Mouse (Mus musculus) heart, embryonic 12.5 days (tissue): ENCODE data around the gene Mical3. TPM values are rescaled to one million over a fixed set of nuclear protein-coding genes. Genes with fewer than 3 reads are reported as not detected.

Source experiments
- ATAC-seq: fragments of 200-750 bp; cut with Nextera tagmentation; 2 replicates; pipeline ENCODE4 v1.8.0; 2017; ENCODE audit warnings: moderate TSS enrichment, moderate library complexity; ENCODE audit not compliant: insufficient number of reproducible peaks, low FRiP score
- H3K27ac ChIP-seq: fragments of 300-500 bp; sonication (generic); 2 replicates; pipeline ENCODE4 v1.5.1; 2016; ENCODE audit warnings: mild to moderate bottlenecking, moderate library complexity; ENCODE audit not compliant: poor library complexity, severe bottlenecking
- H3K27me3 ChIP-seq: fragments of 300-500 bp; sonication (generic); replicated peaks from 2 replicates; pipeline ENCODE4 v1.6.1; 2016; ENCODE audit warnings: mild to moderate bottlenecking, moderate library complexity
- H3K36me3 ChIP-seq: fragments of 300-500 bp; sonication (generic); 2 replicates; pipeline ENCODE4 v1.6.1; 2016; ENCODE audit warnings: mild to moderate bottlenecking, moderate library complexity
- H3K4me1 ChIP-seq: fragments of 300-500 bp; sonication (generic); replicated peaks from 2 replicates; pipeline ENCODE4 v1.6.1; 2016; ENCODE audit warnings: mild to moderate bottlenecking
- H3K4me2 ChIP-seq: fragments of 300-500 bp; sonication (generic); 2 replicates; pipeline ENCODE4 v1.6.1; 2016; ENCODE audit warnings: mild to moderate bottlenecking, moderate library complexity
- H3K4me3 ChIP-seq: fragments of 300-500 bp; sonication (generic); 2 replicates; pipeline ENCODE4 v1.5.1; 2016; ENCODE audit warnings: mild to moderate bottlenecking
- H3K9ac ChIP-seq: fragments of 300-500 bp; sonication (generic); 2 replicates; pipeline ENCODE4 v1.6.1; 2016; ENCODE audit warnings: mild to moderate bottlenecking, moderate library complexity
- H3K9me3 ChIP-seq: fragments of 300-500 bp; sonication (generic); replicated peaks from 2 replicates; pipeline ENCODE4 v1.6.1; 2016; ENCODE audit warnings: mild to moderate bottlenecking, moderate library complexity
- WGBS: fragments of 180-500 bp; shearing (Covaris S2); methylation state at CpG from one replicate; pipeline ENCODE4 v1.1.7; 2016; 5-methylcytosine and 5-hydroxymethylcytosine counted together
- polyA plus RNA-seq: library from polyadenylated mRNA; unstranded; fragments of >200 nt; fragmentation: Nextera tagmentation; extraction: Ambion mirVana; gene quantifications from 2 replicates; pipeline ENCODE4 v1.2.1, GENCODE M21; 2016

Gene Mical3
- polyA plus RNA-seq, 1 experiment from 2014 or later, result 37.4 TPM

GRCm38 (mm10) chr6:121028514-121028913 is 102.3 kb downstream of the Mical3 start:
- H3K27me3 ChIP-seq, result no peaks in the 10 kb centered on the region

GRCm38 (mm10) chr6:121027314-121027713 is 103.5 kb downstream of the Mical3 start:
- H3K9me3 ChIP-seq, result no peaks in the 10 kb centered on the region
- no peak overlapping the region for H3K4me2 ChIP-seq
- no peak overlapping the region for H3K27ac ChIP-seq
- H3K4me3 ChIP-seq, result no peak overlapping the region
- peaks cover 93% of the 10 kb centered on the region for H3K36me3 ChIP-seq
- 48% methylated on average over 5 of the region's 5 CpGs for WGBS
- H3K9ac ChIP-seq, result peak overlapping the region; percentile 24; the same call in 1 of the 2 replicates
- no peak for ATAC-seq
- no peaks in the 10 kb centered on the region for H3K27me3 ChIP-seq
- H3K4me1 ChIP-seq, result peaks cover 16% of the 10 kb centered on the region

More at GRCm38 (mm10) chr6:121028514-121028913, 102.3 kb downstream of the Mical3 start:
- no peak for ATAC-seq
- no peak overlapping the region for H3K9ac ChIP-seq
- WGBS, result 93% methylated on average over 8 of the region's 8 CpGs
- no peak overlapping the region for H3K27ac ChIP-seq
- H3K4me2 ChIP-seq, result no peak overlapping the region
- peaks cover 3% of the 10 kb centered on the region; the same call in 1 of the 2 replicates for H3K9me3 ChIP-seq
- H3K4me1 ChIP-seq, result peaks cover 16% of the 10 kb centered on the region
- no peak overlapping the region for H3K4me3 ChIP-seq
- peaks cover 93% of the 10 kb centered on the region for H3K36me3 ChIP-seq

DNA sequence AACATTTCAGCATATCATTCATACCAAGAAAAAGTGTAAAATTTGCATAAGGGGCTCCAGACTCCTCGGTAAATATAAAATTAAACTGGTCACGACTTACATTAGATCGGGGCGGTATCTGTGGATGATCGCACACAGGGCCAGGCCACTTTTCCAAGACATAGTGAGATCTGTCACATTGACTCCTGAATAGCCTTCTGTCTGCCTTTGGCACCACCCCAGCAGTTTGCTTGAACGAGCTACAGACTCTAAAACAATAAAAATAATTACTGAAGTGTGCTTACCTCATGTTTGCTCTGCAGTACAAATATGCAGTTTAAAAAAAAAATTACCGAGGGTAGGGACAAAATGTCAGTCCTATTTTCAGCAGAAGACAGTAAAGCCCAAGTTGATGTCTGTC is 103.9 kb downstream of the Mical3 start:
- 81% methylated on average over 7 of the region's 7 CpGs for WGBS
- Histone ChIP-seq H3K4me3 (no peak overlapping the region), H3K4me1 (peaks cover 16% of the 10 kb centered on the region), H3K36me3 (peaks cover 93% of the 10 kb centered on the region), H3K4me2 (no peak overlapping the region), H3K27me3 (no peaks in the 10 kb centered on the region), H3K27ac (no peak overlapping the region), H3K9me3 (no peaks in the 10 kb centered on the region), H3K9ac (no peak overlapping the region)
- ATAC-seq, result no peak

GRCm38 (mm10) chr6:121026019-121026584 is 104.7 kb downstream of the Mical3 start:
- peaks cover 16% of the 10 kb centered on the region for H3K4me1 ChIP-seq
- no peak overlapping the region for H3K9ac ChIP-seq
- H3K9me3 ChIP-seq, result no peaks in the 10 kb centered on the region
- no peaks in the 10 kb centered on the region for H3K27me3 ChIP-seq
- no peak for ATAC-seq
- no peak overlapping the region for H3K27ac ChIP-seq
- WGBS, result 70% methylated on average over 10 of the region's 10 CpGs
- H3K36me3 ChIP-seq, result peaks cover 93% of the 10 kb centered on the region
- H3K4me3 ChIP-seq, result no peak overlapping the region
- H3K4me2 ChIP-seq, result no peak overlapping the region

GRCm38 (mm10) chr6:121018147-121018546 is 112.7 kb downstream of the Mical3 start:
- ATAC-seq, result no peak
- Histone ChIP-seq H3K4me1 (peaks cover 12% of the 10 kb centered on the region; the same call in 1 of the 2 replicates), H3K4me2 (no peak overlapping the region), H3K9me3 (no peaks in the 10 kb centered on the region), H3K9ac (no peak overlapping the region), H3K27me3 (no peaks in the 10 kb centered on the region), H3K27ac (no peak overlapping the region), H3K4me3 (no peak overlapping the region), H3K36me3 (peaks cover 87% of the 10 kb centered on the region)
- WGBS, result 94% methylated on average over 4 of the region's 4 CpGs

DNA sequence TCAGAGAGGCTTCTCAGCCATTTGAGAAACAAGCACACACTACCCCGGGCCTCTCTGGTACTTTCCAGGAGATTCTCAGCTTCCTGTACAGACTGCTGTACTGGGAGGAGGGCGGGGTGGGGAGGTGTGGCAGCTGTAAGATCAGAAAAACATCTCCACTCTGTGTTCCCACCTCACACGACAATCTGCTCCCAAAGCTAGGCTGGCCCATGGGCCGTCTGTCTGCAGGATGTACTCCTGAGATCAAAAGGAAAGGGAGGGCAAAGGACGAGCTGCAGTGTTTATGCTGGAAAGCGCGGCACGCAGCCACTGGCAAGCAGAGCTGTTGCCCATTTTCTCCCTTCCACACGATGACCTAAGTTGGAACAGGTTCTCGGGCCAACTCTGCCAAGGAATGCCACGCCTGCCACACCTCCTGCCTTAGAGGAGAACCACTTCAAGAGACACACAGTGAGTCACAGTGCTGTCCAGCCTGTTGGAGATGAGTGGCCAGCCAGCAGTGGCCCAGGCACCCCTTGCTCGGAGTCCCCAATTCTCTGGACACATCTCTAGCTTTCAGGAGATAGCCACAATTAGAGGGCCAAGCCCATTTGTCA is 113.3 kb downstream of the Mical3 start:
- no peak for ATAC-seq
- Histone ChIP-seq H3K4me1 (peaks cover 12% of the 10 kb centered on the region; the same call in 1 of the 2 replicates), H3K27ac (no peak overlapping the region), H3K27me3 (no peaks in the 10 kb centered on the region), H3K9me3 (no peaks in the 10 kb centered on the region), H3K4me3 (no peak overlapping the region), H3K9ac (no peak overlapping the region), H3K36me3 (peaks cover 87% of the 10 kb centered on the region), H3K4me2 (no peak overlapping the region)
- 60% methylated on average over 12 of the region's 12 CpGs for WGBS

GRCm38 (mm10) chr6:121016097-121016496 is 114.7 kb downstream of the Mical3 start:
- no peaks in the 10 kb centered on the region for H3K9me3 ChIP-seq
- no peak overlapping the region for H3K27ac ChIP-seq
- H3K4me1 ChIP-seq, result peaks cover 12% of the 10 kb centered on the region; the same call in 1 of the 2 replicates
- no peak overlapping the region for H3K4me2 ChIP-seq
- ATAC-seq, result no peak
- H3K4me3 ChIP-seq, result no peak overlapping the region
- H3K27me3 ChIP-seq, result no peaks in the 10 kb centered on the region
- H3K36me3 ChIP-seq, result peaks cover 85% of the 10 kb centered on the region
- no peak overlapping the region for H3K9ac ChIP-seq
- WGBS, result 92% methylated on average over 5 of the region's 5 CpGs

DNA sequence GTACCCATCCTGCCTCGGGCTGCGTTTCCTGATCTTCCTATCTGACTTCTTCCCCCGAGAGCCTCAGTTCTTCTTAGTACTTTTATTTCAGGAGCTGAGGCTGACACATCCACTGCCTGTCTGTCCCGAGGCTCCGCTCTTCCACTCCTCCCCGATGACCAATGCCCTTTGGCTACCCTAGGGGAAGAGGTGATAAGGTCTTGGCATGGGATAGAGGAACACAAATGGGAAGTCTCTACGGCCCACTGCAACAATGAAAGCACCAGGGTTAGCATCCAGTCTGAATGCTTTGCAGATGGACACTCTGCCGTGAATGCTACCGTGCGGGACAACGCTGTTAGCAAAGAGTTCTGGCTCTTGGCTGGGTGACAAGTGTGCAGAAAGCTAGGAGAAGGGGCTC is 116.5 kb downstream of the Mical3 start:
- Histone ChIP-seq H3K4me3 (no peak overlapping the region), H3K36me3 (peaks cover 84% of the 10 kb centered on the region), H3K9me3 (no peaks in the 10 kb centered on the region), H3K4me1 (peaks cover 12% of the 10 kb centered on the region; the same call in 1 of the 2 replicates), H3K27ac (no peak overlapping the region), H3K4me2 (no peak overlapping the region), H3K9ac (no peak overlapping the region), H3K27me3 (no peaks in the 10 kb centered on the region)
- WGBS, result 64% methylated on average over 11 of the region's 11 CpGs
- no peak for ATAC-seq

- peaks cover 12% of the 10 kb centered on the region; the same call in 1 of the 2 replicates for H3K4me1 ChIP-seq
- no peaks in the 10 kb centered on the region for H3K9me3 ChIP-seq
- H3K4me2 ChIP-seq, result no peak overlapping the region
- WGBS, result 37% methylated on average over 9 of the region's 9 CpGs
- ATAC-seq, result 0 out of 2 replicates have a peak, but pooled peaks have one; percentile 65
- H3K27ac ChIP-seq, result no peak overlapping the region
- H3K27me3 ChIP-seq, result no peaks in the 10 kb centered on the region
- no peak overlapping the region for H3K9ac ChIP-seq
- no peak overlapping the region for H3K4me3 ChIP-seq
- peaks cover 84% of the 10 kb centered on the region for H3K36me3 ChIP-seq
These were observed 117.0 kb downstream of the Mical3 start for GRCm38 (mm10) chr6:121013750-121014149.

- Histone ChIP-seq H3K4me2 (no peak overlapping the region), H3K4me3 (no peak overlapping the region), H3K9me3 (no peaks in the 10 kb centered on the region), H3K27ac (no peak overlapping the region), H3K36me3 (peaks cover 85% of the 10 kb centered on the region), H3K4me1 (0 out of 2 replicates have a peak, but pooled peaks cover 8% of the 10 kb centered on the region), H3K27me3 (no peaks in the 10 kb centered on the region), H3K9ac (no peak overlapping the region)
- 87% methylated on average over 11 of the region's 11 CpGs for WGBS
- ATAC-seq, result no peak
These were observed 119.1 kb downstream of the Mical3 start for GRCm38 (mm10) chr6:121011709-121012108.

GRCm38 (mm10) chr6:121009651-121010050 is 121.1 kb downstream of the Mical3 start:
- Histone ChIP-seq H3K9ac (no peak overlapping the region), H3K4me2 (no peak overlapping the region), H3K9me3 (no peaks in the 10 kb centered on the region), H3K27ac (no peak overlapping the region), H3K4me3 (no peak overlapping the region), H3K27me3 (no peaks in the 10 kb centered on the region), H3K4me1 (0 out of 2 replicates have a peak, but pooled peaks cover 8% of the 10 kb centered on the region), H3K36me3 (peaks cover 80% of the 10 kb centered on the region)
- no peak for ATAC-seq
- 96% methylated on average over 8 of the region's 8 CpGs for WGBS
